In genomic region chr8:94171321-94171755, GRCm38 (mm10) we compare ENCODE assay signal across 8 mouse cellular contexts. TPM values are rescaled to one million over a fixed set of nuclear protein-coding genes. Genes with fewer than 3 reads are reported as not detected.
DNase-seq lines count a peak whose midpoint lies in the region; ATAC-seq and TF ChIP-seq lines count a peak whose summit lies in the region.
"Had no signal": no experiment of that assay in that cellular context is flagged by ENCODE, and none has a peak within 500 bp of the region (broad histone marks: within the 10 kb centered on the region; RNA-seq: fewer than 3 reads in every experiment).

No protein-coding gene starts in this region.

- WGBS in forebrain, embryonic 16.5 days, result 57% methylated on average over 10 of the region's 10 CpGs
- WGBS in hindbrain, embryonic 11.5 days, result 50% methylated on average over 10 of the region's 10 CpGs
- WGBS in liver, embryonic 12.5 days (ENCODE audit: insufficient replicate concordance), result 38% methylated on average over 10 of the region's 10 CpGs
- WGBS in small intestine, adult 2 months, result 63% methylated on average over 10 of the region's 10 CpGs

- H3K27me3 ChIP-seq in CH12.LX (replicated peaks), result peaks cover 67% of the 10 kb centered on the region
- no peaks in the 10 kb centered on the region for H3K27me3 ChIP-seq in MEL (ENCODE audit: control insufficient read depth in 1 of 2, insufficient read depth in 2 of 2, low read length in 2 of 2)
- peaks cover 19% of the 10 kb centered on the region for H3K27me3 ChIP-seq in forebrain, embryonic 16.5 days (replicated peaks; ENCODE audit: control insufficient read depth, insufficient read depth, low read length)
- H3K27me3 ChIP-seq in hindbrain, embryonic 11.5 days (ENCODE audit: control insufficient read depth, insufficient read depth, low read length), result peaks cover 51% of the 10 kb centered on the region
- H3K27me3 ChIP-seq in liver, embryonic 12.5 days (replicated peaks), result peaks cover 51% of the 10 kb centered on the region
- H3K27me3 ChIP-seq in small intestine, adult 2 months (ENCODE audit: control insufficient read depth, insufficient read depth, low read length), result peaks cover 5% of the 10 kb centered on the region; the same call in 1 of the 2 replicates

- DNase-seq in CH12.LX (ENCODE audit: extremely low read depth), result no peak
- no peak for DNase-seq in MEL (ENCODE audit: low read depth, low spot score)
- no peak for DNase-seq in hindbrain, embryonic 11.5 days (ENCODE audit: low spot score)
- DNase-seq in right cerebral cortex, postnatal 25 days, result no peak

- TF ChIP-seq RAD21 in CH12.LX (IDR thresholded peaks at IDR 0.05; ENCODE audit: low read depth, low read length) (no peak), MEL (IDR thresholded peaks at IDR 0.05; ENCODE audit: low read depth, low read length) (no peak)

- no peak for ATAC-seq in forebrain, embryonic 16.5 days
- ATAC-seq in hindbrain, embryonic 11.5 days (ENCODE audit: low FRiP score), result no peak
- no peak for ATAC-seq in liver, embryonic 12.5 days

- H3K4me3 ChIP-seq in CH12.LX (replicated peaks in 1 of 3; ENCODE audit: low read depth in 2 of 3, low read length in 2 of 3, poor library complexity in 1 of 3) (no peak overlapping the region), MEL (ENCODE audit: control insufficient read depth in 1 of 2, insufficient read depth in 1 of 2, low read depth in 2 of 2, low read length in 2 of 2) (peak overlapping the region; percentile 50 to 74)
- no peak overlapping the region for H3K4me3 ChIP-seq in forebrain, embryonic 16.5 days (replicated peaks; ENCODE audit: low read length)
- H3K4me3 ChIP-seq in hindbrain, embryonic 11.5 days (ENCODE audit: low read depth, low read length), result no peak overlapping the region
- peak overlapping the region; percentile 87 for H3K4me3 ChIP-seq in liver, embryonic 12.5 days
- peak overlapping the region; percentile 67; the same call in 1 of the 2 replicates for H3K4me3 ChIP-seq in small intestine, adult 2 months (ENCODE audit: low read depth, low read length)

- H3K9me3 ChIP-seq in CH12.LX (replicated peaks; ENCODE audit: low read length) (no peaks in the 10 kb centered on the region), MEL (replicated peaks; ENCODE audit: insufficient read depth, low read length) (no peaks in the 10 kb centered on the region)
- H3K9me3 ChIP-seq in forebrain, embryonic 16.5 days (ENCODE audit: control insufficient read depth, low read length), result no peaks in the 10 kb centered on the region
- no peaks in the 10 kb centered on the region for H3K9me3 ChIP-seq in hindbrain, embryonic 11.5 days (ENCODE audit: control insufficient read depth, low read length)
- H3K9me3 ChIP-seq in liver, embryonic 12.5 days (replicated peaks), result no peaks in the 10 kb centered on the region

- H3K79me2 ChIP-seq in CH12.LX (replicated peaks; ENCODE audit: control insufficient read depth, extremely low read depth, insufficient read depth, poor library complexity, severe bottlenecking), result no peaks in the 10 kb centered on the region; the same call in 1 of the 2 replicates
- H3K79me2 ChIP-seq in MEL (ENCODE audit: control insufficient read depth, insufficient read depth, low read length, poor library complexity), result peaks cover 21% of the 10 kb centered on the region

- dilution Hi-C loops in CH12.LX (cut with MboI; ENCODE audit: extremely low pct_ligation_motif_present, extremely low pct_unique_long_range_greater_than_20kb, low sequenced_read_pairs), result no loop called here

- TF ChIP-seq CTCF in CH12.LX (conservative IDR thresholded peaks at IDR 0.05 in 1 of 2, IDR thresholded peaks at IDR 0.05 in 1 of 2; ENCODE audit: low read depth in 2 of 2, low read length in 2 of 2) (no peak), MEL (IDR thresholded peaks at IDR 0.05 in 2 of 3, conservative IDR thresholded peaks at IDR 0.05 in 1 of 3; ENCODE audit: control insufficient read depth in 1 of 3, insufficient read depth in 1 of 3, low read depth in 2 of 3, low read length in 3 of 3, poor library complexity in 1 of 3, severe bottlenecking in 1 of 3) (no peak)
- TF ChIP-seq CTCF in small intestine, adult 2 months (IDR thresholded peaks at IDR 0.05; ENCODE audit: extremely low read depth, insufficient read length, insufficient replicate concordance, low read depth, low read length), result no peak

- TF ChIP-seq POLR2A in CH12.LX (IDR thresholded peaks at IDR 0.05; ENCODE audit: low read depth, low read length) (no peak), MEL (IDR thresholded peaks at IDR 0.05; ENCODE audit: control insufficient read depth in 1 of 2, insufficient read depth in 1 of 2, low read depth in 1 of 2, low read length in 2 of 2, poor library complexity in 1 of 2) (no peak)
- no peak for TF ChIP-seq POLR2A in small intestine, adult 2 months (IDR thresholded peaks at IDR 0.05; ENCODE audit: low read depth, low read length)

- TF ChIP-seq EP300 in CH12.LX (IDR thresholded peaks at IDR 0.05; ENCODE audit: low read length) (no peak), MEL (IDR thresholded peaks at IDR 0.05; ENCODE audit: low read depth in 1 of 2, low read length in 2 of 2) (no peak)

- in situ Hi-C loops in CH12.LX (cut with MboI; ENCODE audit: low pct_ligation_motif_present, low pct_unique_long_range_greater_than_20kb, low sequenced_read_pairs), result no loop called here

- peak overlapping the region; percentile 64 for H3K4me2 ChIP-seq in CH12.LX (ENCODE audit: insufficient read depth, low read depth, poor library complexity, severe bottlenecking)
- H3K4me2 ChIP-seq in forebrain, embryonic 16.5 days (ENCODE audit: low read length), result peak overlapping the region; percentile 93; the same call in 1 of the 2 replicates
- H3K4me2 ChIP-seq in hindbrain, embryonic 11.5 days (replicated peaks; ENCODE audit: low read depth, low read length), result peak overlapping the region; percentile 85; the same call in 1 of the 2 replicates
- H3K4me2 ChIP-seq in liver, embryonic 12.5 days, result peak overlapping the region; percentile 85

- H3K9ac ChIP-seq in CH12.LX (ENCODE audit: insufficient read depth, low read depth), result peak overlapping the region; percentile 54; the same call in 1 of the 2 replicates
- H3K9ac ChIP-seq in MEL (ENCODE audit: control insufficient read depth, low read depth, low read length, poor library complexity, severe bottlenecking), result peak overlapping the region; percentile 78
- H3K9ac ChIP-seq in forebrain, embryonic 16.5 days (replicated peaks; ENCODE audit: low read depth, low read length), result no peak overlapping the region
- no peak overlapping the region for H3K9ac ChIP-seq in hindbrain, embryonic 11.5 days (ENCODE audit: low read depth, low read length)
- H3K9ac ChIP-seq in liver, embryonic 12.5 days, result peak overlapping the region; percentile 95

- H3K27ac ChIP-seq in CH12.LX (ENCODE audit: insufficient read depth, low read depth), result no peak overlapping the region
- H3K27ac ChIP-seq in MEL (ENCODE audit: control insufficient read depth, low read depth, low read length), result peak overlapping the region; percentile 88
- H3K27ac ChIP-seq in forebrain, embryonic 16.5 days (ENCODE audit: low read length), result no peak overlapping the region
- no peak overlapping the region for H3K27ac ChIP-seq in hindbrain, embryonic 11.5 days (ENCODE audit: low read depth, low read length)
- peak overlapping the region; percentile 99 for H3K27ac ChIP-seq in liver, embryonic 12.5 days
- H3K27ac ChIP-seq in small intestine, adult 2 months (ENCODE audit: insufficient read depth, low read depth, low read length), result no peak overlapping the region

- H3K4me1 ChIP-seq in CH12.LX (ENCODE audit: control insufficient read depth in 1 of 2, insufficient read depth in 2 of 2) (peaks cover 9 to 21% of the 10 kb centered on the region in 2 experiments), MEL (ENCODE audit: control insufficient read depth in 1 of 2, insufficient read depth in 2 of 2, low read length in 2 of 2) (peaks cover 13 to 44% of the 10 kb centered on the region in 2 experiments)
- peaks cover 19% of the 10 kb centered on the region for H3K4me1 ChIP-seq in forebrain, embryonic 16.5 days (replicated peaks; ENCODE audit: control insufficient read depth, insufficient read depth, low read length)
- 0 out of 2 replicates have a peak, but pooled peaks cover 3% of the 10 kb centered on the region for H3K4me1 ChIP-seq in hindbrain, embryonic 11.5 days (replicated peaks; ENCODE audit: control insufficient read depth, insufficient read depth, low read length)
- H3K4me1 ChIP-seq in liver, embryonic 12.5 days, result peaks cover 69% of the 10 kb centered on the region
- H3K4me1 ChIP-seq in small intestine, adult 2 months (ENCODE audit: control insufficient read depth, insufficient read depth, insufficient read length, low read length), result peaks cover 14% of the 10 kb centered on the region

- H3K36me3 ChIP-seq in CH12.LX (replicated peaks in 1 of 2; ENCODE audit: control insufficient read depth in 1 of 2, insufficient read depth in 1 of 2, low read length in 1 of 2) (no peaks in the 10 kb centered on the region), MEL (ENCODE audit: control insufficient read depth in 1 of 2, insufficient read depth in 2 of 2, low read length in 2 of 2) (peaks cover 0 to 29% of the 10 kb centered on the region in 2 experiments; a peak in 2 of 4 replicates)
- no peaks in the 10 kb centered on the region for H3K36me3 ChIP-seq in forebrain, embryonic 16.5 days (ENCODE audit: control insufficient read depth, insufficient read depth)
- H3K36me3 ChIP-seq in hindbrain, embryonic 11.5 days (ENCODE audit: control insufficient read depth, insufficient read depth, low read length), result no peaks in the 10 kb centered on the region
- H3K36me3 ChIP-seq in liver, embryonic 12.5 days, result no peaks in the 10 kb centered on the region
- no peaks in the 10 kb centered on the region for H3K36me3 ChIP-seq in small intestine, adult 2 months (ENCODE audit: control insufficient read depth, insufficient read depth, low read length)

RNA-seq across cellular contexts. Expression of gene Mt2, which starts 1.1 kb away (rescaled TPM):
- total RNA-seq in CH12.LX (2012; rRNA removed) (109 and 212 TPM in 2 replicates), CH12.LX (2014; rRNA removed) (4.1 and 4.3 TPM in 2 replicates), MEL (2012; rRNA removed) (469 and 780 TPM in 2 replicates)
- polyA plus RNA-seq in CH12.LX (2012; ENCODE audit: insufficient read length, low read depth) (49.4 and 54.4 TPM in 2 replicates), MEL (2012; ENCODE audit: insufficient read depth in 1 of 2, insufficient read length in 2 of 2, low read depth in 1 of 2, low replicate concordance in 2 of 2, missing spikeins in 1 of 2) (1,000 to 10,000 TPM in 1 of 2 experiments, not detected in 1; 2,013 TPM)
- polyA plus RNA-seq in forebrain, embryonic 16.5 days (2015; fragmentation: Nextera tagmentation; extraction: Ambion mirVana), result 30.4 and 42.4 TPM in 2 replicates
- 24.1 and 29.3 TPM in 2 replicates for polyA plus RNA-seq in hindbrain, embryonic 11.5 days (2014; fragmentation: Nextera tagmentation; extraction: Ambion mirVana)
- polyA plus RNA-seq in liver, embryonic 12.5 days (2016; fragmentation: Nextera tagmentation; extraction: Ambion mirVana), result 1,025 and 1,037 TPM in 2 replicates
- 50.1 and 80.3 TPM in 2 replicates for polyA plus RNA-seq in small intestine, adult 2 months (2012; rRNA removed)

RNA-seq across cellular contexts. Expression of gene Mt1, which starts 7.5 kb away (rescaled TPM):
- total RNA-seq in CH12.LX (2012; rRNA removed) (174 and 239 TPM in 2 replicates), CH12.LX (2014; rRNA removed) (13.6 and 19.9 TPM in 2 replicates), MEL (2012; rRNA removed) (1,017 and 1,342 TPM in 2 replicates)
- polyA plus RNA-seq in CH12.LX (2012; ENCODE audit: insufficient read length, low read depth) (57.4 and 62.7 TPM in 2 replicates), MEL (2012; ENCODE audit: insufficient read depth in 1 of 2, insufficient read length in 2 of 2, low read depth in 1 of 2, low replicate concordance in 2 of 2, missing spikeins in 1 of 2) (1,000 to 10,000 TPM; 1,189 to 2,940 TPM)
- 75.0 and 96.2 TPM in 2 replicates for polyA plus RNA-seq in forebrain, embryonic 16.5 days (2015; fragmentation: Nextera tagmentation; extraction: Ambion mirVana)
- 90.1 and 101 TPM in 2 replicates for polyA plus RNA-seq in hindbrain, embryonic 11.5 days (2014; fragmentation: Nextera tagmentation; extraction: Ambion mirVana)
- 3,299 and 3,537 TPM in 2 replicates for polyA plus RNA-seq in liver, embryonic 12.5 days (2016; fragmentation: Nextera tagmentation; extraction: Ambion mirVana)
- polyA plus RNA-seq in small intestine, adult 2 months (2012; rRNA removed), result 966 and 1,593 TPM in 2 replicates

RNA-seq across cellular contexts. Expression of gene Mt3, which starts 18.9 kb away (rescaled TPM):
- total RNA-seq in CH12.LX (2012; rRNA removed) (20.0 and 20.6 TPM in 2 replicates), CH12.LX (2014; rRNA removed) (not detected in 2 replicates), MEL (2012; rRNA removed) (not detected in 2 replicates)
- polyA plus RNA-seq in CH12.LX (2012; ENCODE audit: insufficient read length, low read depth) (1.9 and 2.5 TPM in 2 replicates), MEL (2012; ENCODE audit: insufficient read depth in 1 of 2, insufficient read length in 2 of 2, low read depth in 1 of 2, low replicate concordance in 2 of 2, missing spikeins in 1 of 2) (not detected)
- polyA plus RNA-seq in forebrain, embryonic 16.5 days (2015; fragmentation: Nextera tagmentation; extraction: Ambion mirVana), result 191 and 212 TPM in 2 replicates
- 11.0 and 13.6 TPM in 2 replicates for polyA plus RNA-seq in hindbrain, embryonic 11.5 days (2014; fragmentation: Nextera tagmentation; extraction: Ambion mirVana)
- polyA plus RNA-seq in liver, embryonic 12.5 days (2016; fragmentation: Nextera tagmentation; extraction: Ambion mirVana), result 0.42 and 0.45 TPM in 2 replicates
- 0.90 and 2.8 TPM in 2 replicates for polyA plus RNA-seq in small intestine, adult 2 months (2012; rRNA removed)

RNA-seq across cellular contexts. Expression of gene Mt4, which starts 34.3 kb away (rescaled TPM):
- not detected in 2 replicates for total RNA-seq in CH12.LX (2012; rRNA removed)
- total RNA-seq in CH12.LX (2014; rRNA removed), result not detected in 2 replicates
- polyA plus RNA-seq in CH12.LX (2012; ENCODE audit: insufficient read length, low read depth), result not detected in 2 replicates
- not detected in 2 replicates for total RNA-seq in MEL (2012; rRNA removed)
- not detected for polyA plus RNA-seq in MEL (2012; ENCODE audit: insufficient read depth in 1 of 2, insufficient read length in 2 of 2, low read depth in 1 of 2, low replicate concordance in 2 of 2, missing spikeins in 1 of 2)
- polyA plus RNA-seq in forebrain, embryonic 16.5 days (2015; fragmentation: Nextera tagmentation; extraction: Ambion mirVana), result not detected in 2 replicates
- not detected in 2 replicates for polyA plus RNA-seq in hindbrain, embryonic 11.5 days (2014; fragmentation: Nextera tagmentation; extraction: Ambion mirVana)
- not detected in 2 replicates for polyA plus RNA-seq in liver, embryonic 12.5 days (2016; fragmentation: Nextera tagmentation; extraction: Ambion mirVana)
- polyA plus RNA-seq in small intestine, adult 2 months (2012; rRNA removed), result not detected in 2 replicates
- polyA plus RNA-seq: embryonic facial prominence, embryonic 11.5 days had no signal

RNA-seq across cellular contexts. Expression of gene Nup93, which starts 43.0 kb away (rescaled TPM):
- total RNA-seq in CH12.LX (2012; rRNA removed) (46.0 and 65.9 TPM in 2 replicates), CH12.LX (2014; rRNA removed) (86.2 and 88.3 TPM in 2 replicates), MEL (2012; rRNA removed) (71.6 and 75.5 TPM in 2 replicates)
- polyA plus RNA-seq in CH12.LX (2012; ENCODE audit: insufficient read length, low read depth) (99.6 and 102 TPM in 2 replicates), MEL (2012; ENCODE audit: insufficient read depth in 1 of 2, insufficient read length in 2 of 2, low read depth in 1 of 2, low replicate concordance in 2 of 2, missing spikeins in 1 of 2) (100 to 1,000 TPM; 110 to 292 TPM)
- polyA plus RNA-seq in forebrain, embryonic 16.5 days (2015; fragmentation: Nextera tagmentation; extraction: Ambion mirVana), result 63.8 and 66.7 TPM in 2 replicates
- 95.1 and 112 TPM in 2 replicates for polyA plus RNA-seq in hindbrain, embryonic 11.5 days (2014; fragmentation: Nextera tagmentation; extraction: Ambion mirVana)
- polyA plus RNA-seq in liver, embryonic 12.5 days (2016; fragmentation: Nextera tagmentation; extraction: Ambion mirVana), result 74.6 and 77.0 TPM in 2 replicates
- polyA plus RNA-seq in small intestine, adult 2 months (2012; rRNA removed), result 3.6 and 5.4 TPM in 2 replicates

Comparison
In these comparisons a context has a peak if more than half of its experiments do, and no peak if none do; other contexts are left out.
1. H3K27ac ChIP-seq: peak in MEL (single experiment) and liver, embryonic 12.5 days (single experiment); none in CH12.LX (single experiment), forebrain, embryonic 16.5 days (single experiment), hindbrain, embryonic 11.5 days (single experiment) and small intestine, adult 2 months (single experiment).
2. H3K4me3 ChIP-seq: peak in MEL (2 of 2), liver, embryonic 12.5 days (single experiment) and small intestine, adult 2 months (single experiment); none in CH12.LX (0 of 3), forebrain, embryonic 16.5 days (single experiment) and hindbrain, embryonic 11.5 days (single experiment).
3. H3K9ac ChIP-seq: peak in CH12.LX (single experiment), MEL (single experiment) and liver, embryonic 12.5 days (single experiment); none in forebrain, embryonic 16.5 days (single experiment) and hindbrain, embryonic 11.5 days (single experiment).
4. RNA of gene Mt3, which starts 18.9 kb away (polyA plus RNA-seq): 191 to 212 TPM in forebrain, embryonic 16.5 days; 11.0 to 13.6 TPM in hindbrain, embryonic 11.5 days, 0.90 to 2.8 TPM in small intestine, adult 2 months, 1.9 to 2.5 TPM in CH12.LX, 0.42 to 0.45 TPM in liver, embryonic 12.5 days and not detected in MEL; every median in the first group is over 10 times any median in the second.
5. Peak in every context shown above with its lines, with median percentiles within 50 percentile points of each other: H3K4me2 ChIP-seq.